Mouse (Mus musculus): ENCODE data around the gene Ntn5. TPM values are rescaled to one million over a fixed set of nuclear protein-coding genes. Genes with fewer than 3 reads are reported as not detected.

The Ntn5 gene
- polyA plus RNA-seq, 1 experiment from 2014 or later: 0.22 TPM

DNA sequence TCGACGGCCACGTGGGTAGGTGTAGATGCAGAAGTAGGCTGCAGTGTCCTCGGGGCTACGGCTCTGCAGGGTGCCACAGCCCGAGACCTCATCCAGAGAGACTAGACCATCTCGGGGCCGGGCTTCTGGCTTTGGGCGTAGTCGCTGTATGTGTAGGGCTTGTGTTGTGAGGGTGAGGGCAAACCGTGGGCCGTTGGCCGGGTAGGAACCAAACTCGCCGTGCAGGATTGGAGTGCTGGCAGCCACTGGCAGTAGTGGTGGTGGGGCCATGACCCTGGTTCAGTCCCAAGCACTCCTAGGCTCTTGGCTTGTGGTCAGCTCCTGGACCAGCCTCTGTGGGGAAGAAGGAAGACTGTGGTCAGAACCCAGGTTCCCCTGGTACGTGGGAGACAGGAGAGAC lies 29.6 kb downstream of the Ntn5 start:
- no peak for ATAC-seq (replicated peaks; ENCODE audit: extremely low read depth, insufficient read depth, low FRiP score)
- WGBS: 91% methylated on average over 16 of the region's 16 CpGs
- Histone ChIP-seq H3K27me3 (ENCODE audit: control insufficient read depth, insufficient read depth, low read length) (no peaks in the 10 kb centered on the region), H3K4me3 (ENCODE audit: low read length) (no peak overlapping the region), H3K27ac (ENCODE audit: low read length) (no peak overlapping the region), H3K4me2 (ENCODE audit: low read depth, low read length) (no peak overlapping the region), H3K4me1 (ENCODE audit: control insufficient read depth, insufficient read depth, low read length) (peaks cover 30% of the 10 kb centered on the region), H3K9me3 (replicated peaks; ENCODE audit: control insufficient read depth, low read length) (no peaks in the 10 kb centered on the region), H3K36me3 (ENCODE audit: control insufficient read depth, insufficient read depth) (peaks cover 24% of the 10 kb centered on the region), H3K9ac (ENCODE audit: low read length) (no peak overlapping the region)

DNA sequence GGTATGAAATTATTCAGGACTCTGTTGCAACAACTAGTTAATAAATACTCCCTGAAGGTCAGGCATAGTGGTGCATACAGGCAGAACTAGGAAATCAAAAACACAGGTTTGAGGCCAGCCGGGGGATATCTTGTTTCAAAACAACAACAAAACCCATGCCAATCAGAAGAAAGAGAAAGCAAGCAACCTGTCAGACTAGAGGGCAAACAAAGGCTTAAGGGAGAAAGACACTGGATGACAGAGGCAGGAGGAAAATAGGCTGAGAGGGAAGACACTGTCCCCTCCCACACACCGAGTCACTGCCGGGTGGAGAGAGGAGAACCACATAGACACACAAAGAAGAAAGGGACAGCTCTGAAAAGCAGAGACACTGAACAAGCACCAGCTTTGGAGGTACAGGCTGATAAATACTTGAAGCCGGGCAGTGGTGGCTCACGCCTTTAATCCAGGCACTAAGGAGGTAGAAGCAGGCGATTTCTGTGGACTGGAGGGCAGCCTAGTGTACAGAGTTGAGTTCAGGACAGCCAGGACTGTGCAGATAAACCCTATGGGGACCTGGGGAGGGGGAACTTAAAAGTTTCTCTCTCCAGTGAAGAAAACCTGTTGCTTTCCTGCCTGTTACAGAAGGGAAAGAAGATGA lies 30.2 kb downstream of the Ntn5 start:
- ATAC-seq (replicated peaks; ENCODE audit: extremely low read depth, insufficient read depth, low FRiP score): no peak
- WGBS: 80% methylated on average over 6 of the region's 6 CpGs
- Histone ChIP-seq H3K27me3 (ENCODE audit: control insufficient read depth, insufficient read depth, low read length) (no peaks in the 10 kb centered on the region), H3K27ac (ENCODE audit: low read length) (no peak overlapping the region), H3K9ac (ENCODE audit: low read length) (peak overlapping the region; percentile 84), H3K4me2 (ENCODE audit: low read depth, low read length) (peak overlapping the region; percentile 96), H3K4me3 (ENCODE audit: low read length) (peak overlapping the region; percentile 79), H3K9me3 (replicated peaks; ENCODE audit: control insufficient read depth, low read length) (no peaks in the 10 kb centered on the region), H3K4me1 (ENCODE audit: control insufficient read depth, insufficient read depth, low read length) (peaks cover 31% of the 10 kb centered on the region), H3K36me3 (ENCODE audit: control insufficient read depth, insufficient read depth) (peaks cover 24% of the 10 kb centered on the region)

DNA sequence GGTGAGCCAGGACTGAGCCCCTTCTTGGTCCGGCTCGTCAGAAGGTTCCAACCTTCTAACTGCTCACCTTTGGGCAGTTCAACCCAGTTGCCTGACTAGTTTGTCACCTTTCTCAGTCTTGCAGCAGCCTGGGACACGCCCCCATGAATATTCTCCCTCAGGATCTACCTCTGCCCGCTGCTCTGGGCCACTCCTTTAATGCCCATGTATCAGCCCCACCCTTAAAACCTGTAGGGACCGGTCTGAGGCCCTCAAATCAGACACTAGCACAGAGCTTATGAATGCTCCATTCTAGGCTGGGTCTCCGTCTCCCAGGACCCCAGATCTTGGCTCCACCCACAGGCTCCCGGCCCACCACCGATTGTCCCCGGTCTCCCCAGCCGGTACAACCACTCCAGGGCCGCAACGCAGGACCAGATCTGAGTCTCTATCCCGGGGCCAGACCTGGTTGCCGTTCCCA lies 30.8 kb downstream of the Ntn5 start:
- Histone ChIP-seq H3K36me3 (ENCODE audit: control insufficient read depth, insufficient read depth) (peaks cover 30% of the 10 kb centered on the region), H3K27ac (ENCODE audit: low read length) (peak overlapping the region; percentile 42), H3K4me2 (ENCODE audit: low read depth, low read length) (peak overlapping the region; percentile 96), H3K9ac (ENCODE audit: low read length) (peak overlapping the region; percentile 84), H3K4me1 (ENCODE audit: control insufficient read depth, insufficient read depth, low read length) (peaks cover 38% of the 10 kb centered on the region), H3K9me3 (replicated peaks; ENCODE audit: control insufficient read depth, low read length) (no peaks in the 10 kb centered on the region), H3K4me3 (ENCODE audit: low read length) (peak overlapping the region; percentile 79), H3K27me3 (ENCODE audit: control insufficient read depth, insufficient read depth, low read length) (no peaks in the 10 kb centered on the region)
- WGBS: 9% methylated on average over 14 of the region's 14 CpGs
- ATAC-seq (replicated peaks; ENCODE audit: extremely low read depth, insufficient read depth, low FRiP score): no peak

DNA sequence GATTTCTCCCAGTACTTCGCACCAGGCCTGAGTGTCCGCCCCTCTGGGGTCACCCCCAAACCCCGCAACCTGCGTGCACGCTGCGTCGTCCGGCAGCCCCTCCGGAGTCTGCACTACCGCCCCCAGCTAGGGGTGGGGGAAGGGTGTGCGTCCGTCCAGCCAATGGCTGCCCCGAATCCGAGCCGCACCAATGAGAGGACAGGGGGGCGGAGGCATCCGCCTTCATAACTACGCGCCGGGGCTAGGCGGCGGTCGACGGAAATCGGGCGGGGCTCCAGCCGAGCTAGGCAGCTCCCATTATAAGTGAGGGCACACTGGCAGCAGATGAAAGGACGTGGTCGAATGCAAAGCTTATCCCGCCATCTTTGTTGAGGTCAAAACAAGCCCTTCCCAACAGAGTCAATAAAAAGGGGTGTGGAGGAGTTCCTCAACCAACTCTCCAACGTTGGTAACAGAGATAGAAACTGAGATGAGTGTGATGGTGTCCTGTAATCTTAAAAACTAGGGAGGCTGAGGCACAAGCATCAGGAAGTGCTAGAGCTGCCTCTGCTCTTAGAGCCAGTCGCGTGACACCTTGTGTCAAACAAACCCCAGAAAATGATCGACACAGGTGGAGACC lies 31.4 kb downstream of the Ntn5 start, which contains the start of gene Rpl18:
Gene Rpl18, plus strand, starts transcription at position 368 of the 619 bp plus-strand sequence.
- no peaks in the 10 kb centered on the region for H3K9me3 ChIP-seq (replicated peaks; ENCODE audit: control insufficient read depth, low read length)
- H3K4me2 ChIP-seq (ENCODE audit: low read depth, low read length): peak within 1 kb of the TSS; percentile 96
- H3K36me3 ChIP-seq (ENCODE audit: control insufficient read depth, insufficient read depth): peaks cover 35% of the 10 kb centered on the region
- no peaks in the 10 kb centered on the region for H3K27me3 ChIP-seq (ENCODE audit: control insufficient read depth, insufficient read depth, low read length)
- peak; percentile 86 for ATAC-seq (replicated peaks; ENCODE audit: extremely low read depth, insufficient read depth, low FRiP score)
- H3K4me3 ChIP-seq (ENCODE audit: low read length): peak within 1 kb of the TSS; percentile 79
- H3K4me1 ChIP-seq (ENCODE audit: control insufficient read depth, insufficient read depth, low read length): peaks cover 40% of the 10 kb centered on the region
- 7% methylated on average over 34 of the region's 34 CpGs for WGBS
- peak within 1 kb of the TSS; percentile 42 for H3K27ac ChIP-seq (ENCODE audit: low read length)
- H3K9ac ChIP-seq (ENCODE audit: low read length): peak within 1 kb of the TSS; percentile 94

DNA sequence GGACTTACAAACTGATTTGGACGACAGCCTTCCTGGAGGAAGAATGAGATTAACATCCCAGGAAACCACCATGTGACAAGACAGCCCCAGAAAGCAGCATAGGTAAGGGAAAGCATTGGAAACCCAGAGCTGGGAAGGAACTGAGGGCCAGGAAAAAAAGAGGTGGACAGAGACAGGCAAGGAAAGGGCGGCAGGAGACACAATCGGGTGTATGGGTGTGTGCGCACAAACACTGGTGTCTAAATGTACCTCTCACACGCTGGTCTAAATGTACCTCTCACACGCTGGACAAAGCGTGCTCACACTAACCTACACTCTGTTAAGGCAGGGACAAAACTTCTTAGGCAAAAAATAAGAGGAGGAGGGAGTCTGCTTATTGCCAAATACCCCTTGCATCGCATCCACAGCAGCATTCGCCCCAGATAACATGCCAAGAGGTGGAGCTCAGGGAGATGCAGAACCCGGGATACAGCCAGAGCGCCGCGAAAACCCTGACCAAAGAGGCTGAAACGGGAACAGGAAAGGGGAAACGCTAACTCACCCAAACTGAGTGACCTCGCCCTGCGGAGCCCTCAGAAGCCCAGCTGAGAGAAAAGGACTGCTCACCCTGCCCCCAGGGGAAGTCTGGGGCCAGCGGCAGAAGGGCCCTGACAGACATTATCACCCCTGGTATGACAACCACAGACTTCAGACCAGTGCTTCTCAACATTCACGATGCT lies 32.1 kb downstream of the Ntn5 start:
- Histone ChIP-seq H3K4me2 (ENCODE audit: low read depth, low read length) (peak overlapping the region; percentile 96), H3K4me1 (ENCODE audit: control insufficient read depth, insufficient read depth, low read length) (peaks cover 40% of the 10 kb centered on the region), H3K9ac (ENCODE audit: low read length) (peak overlapping the region; percentile 94), H3K36me3 (ENCODE audit: control insufficient read depth, insufficient read depth) (peaks cover 34% of the 10 kb centered on the region), H3K9me3 (replicated peaks; ENCODE audit: control insufficient read depth, low read length) (no peaks in the 10 kb centered on the region), H3K27ac (ENCODE audit: low read length) (peak overlapping the region; percentile 33; the same call in 1 of the 2 replicates), H3K27me3 (ENCODE audit: control insufficient read depth, insufficient read depth, low read length) (no peaks in the 10 kb centered on the region), H3K4me3 (ENCODE audit: low read length) (peak overlapping the region; percentile 79)
- no peak for ATAC-seq (replicated peaks; ENCODE audit: extremely low read depth, insufficient read depth, low FRiP score)
- WGBS: 79% methylated on average over 19 of the region's 19 CpGs

DNA sequence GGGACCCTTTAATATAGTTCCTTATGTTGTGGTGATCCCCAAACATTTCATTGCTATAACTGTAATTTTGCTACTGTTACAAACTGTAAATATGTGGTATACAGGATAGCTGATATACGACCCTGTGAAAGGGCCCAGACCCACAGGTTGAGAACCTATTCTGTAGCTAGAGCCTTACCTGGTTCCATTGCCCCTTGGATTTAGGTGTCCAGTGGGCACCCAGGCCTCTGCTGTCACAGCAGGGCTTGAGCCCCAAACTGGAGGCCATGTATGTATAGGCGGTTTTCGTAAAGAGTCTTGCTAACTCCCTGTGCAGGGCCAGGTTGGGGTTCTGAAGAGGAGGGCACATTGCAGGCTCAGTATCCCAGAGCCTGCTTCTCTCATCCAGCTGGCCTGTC lies 32.6 kb downstream of the Ntn5 start:
- Histone ChIP-seq H3K4me1 (ENCODE audit: control insufficient read depth, insufficient read depth, low read length) (peaks cover 40% of the 10 kb centered on the region), H3K36me3 (ENCODE audit: control insufficient read depth, insufficient read depth) (peaks cover 31% of the 10 kb centered on the region), H3K4me3 (ENCODE audit: low read length) (peak overlapping the region; percentile 94; the same call in 1 of the 2 replicates), H3K9ac (ENCODE audit: low read length) (peak overlapping the region; percentile 94), H3K9me3 (replicated peaks; ENCODE audit: control insufficient read depth, low read length) (no peaks in the 10 kb centered on the region), H3K27ac (ENCODE audit: low read length) (no peak overlapping the region), H3K4me2 (ENCODE audit: low read depth, low read length) (peak overlapping the region; percentile 96), H3K27me3 (ENCODE audit: control insufficient read depth, insufficient read depth, low read length) (no peaks in the 10 kb centered on the region)
- ATAC-seq (replicated peaks; ENCODE audit: extremely low read depth, insufficient read depth, low FRiP score): no peak
- WGBS: 93% methylated on average over 3 of the region's 3 CpGs

DNA sequence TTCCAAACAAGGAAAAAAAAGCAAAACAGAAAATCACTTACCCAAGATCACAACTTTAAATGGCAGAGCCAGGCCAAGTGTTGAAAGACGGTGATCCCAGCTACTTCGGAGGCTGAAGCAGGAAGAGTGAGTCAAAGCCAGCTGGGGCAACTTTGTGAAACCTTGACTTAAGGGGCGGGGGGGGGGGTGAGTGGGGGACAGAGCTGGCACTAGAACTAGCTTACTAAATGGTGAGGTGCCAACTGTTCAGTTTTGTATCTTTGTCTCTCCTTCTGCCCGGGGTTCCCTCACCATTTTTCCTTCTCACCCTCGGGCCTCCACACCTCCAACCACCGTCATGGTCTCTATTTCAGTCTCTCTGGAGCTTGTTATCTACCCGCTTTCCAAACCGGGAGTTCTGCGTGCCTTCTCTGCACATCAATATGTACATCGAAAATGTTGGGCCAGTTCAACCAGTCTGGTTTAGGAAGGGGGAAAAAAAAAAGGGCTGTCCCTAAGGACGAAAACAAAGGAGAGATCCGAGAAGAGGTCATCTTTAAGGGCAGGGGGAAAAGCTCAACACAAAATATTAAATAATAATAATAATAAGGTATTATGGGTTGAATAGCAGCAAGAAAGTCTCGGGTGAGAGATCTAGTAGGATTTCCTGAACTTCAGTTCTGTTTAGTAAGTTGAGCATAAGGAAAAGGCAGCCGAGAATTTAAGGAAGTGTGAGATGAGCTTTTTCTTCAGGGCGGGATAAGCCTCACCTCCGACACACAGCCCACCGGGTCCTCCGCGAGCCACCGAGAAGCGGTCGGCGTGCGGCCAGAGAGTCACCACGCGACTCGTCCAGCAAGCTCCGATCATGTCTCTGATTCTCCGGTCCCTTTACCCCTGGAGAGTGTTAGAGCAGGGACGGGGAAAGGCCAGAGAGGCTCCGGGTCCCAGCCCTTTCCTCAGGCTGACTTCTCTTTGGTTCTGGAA lies 33.4 kb downstream of the Ntn5 start:
- Histone ChIP-seq H3K4me3 (ENCODE audit: low read length) (peak overlapping the region; percentile 94), H3K9me3 (replicated peaks; ENCODE audit: control insufficient read depth, low read length) (no peaks in the 10 kb centered on the region), H3K9ac (ENCODE audit: low read length) (peak overlapping the region; percentile 94), H3K4me1 (ENCODE audit: control insufficient read depth, insufficient read depth, low read length) (peaks cover 40% of the 10 kb centered on the region), H3K27ac (ENCODE audit: low read length) (peak overlapping the region; percentile 93), H3K27me3 (ENCODE audit: control insufficient read depth, insufficient read depth, low read length) (no peaks in the 10 kb centered on the region), H3K4me2 (ENCODE audit: low read depth, low read length) (peak overlapping the region; percentile 96), H3K36me3 (ENCODE audit: control insufficient read depth, insufficient read depth) (peaks cover 31% of the 10 kb centered on the region)
- 7% methylated on average over 31 of the region's 31 CpGs for WGBS
- ATAC-seq (replicated peaks; ENCODE audit: extremely low read depth, insufficient read depth, low FRiP score): peak; percentile 8

DNA sequence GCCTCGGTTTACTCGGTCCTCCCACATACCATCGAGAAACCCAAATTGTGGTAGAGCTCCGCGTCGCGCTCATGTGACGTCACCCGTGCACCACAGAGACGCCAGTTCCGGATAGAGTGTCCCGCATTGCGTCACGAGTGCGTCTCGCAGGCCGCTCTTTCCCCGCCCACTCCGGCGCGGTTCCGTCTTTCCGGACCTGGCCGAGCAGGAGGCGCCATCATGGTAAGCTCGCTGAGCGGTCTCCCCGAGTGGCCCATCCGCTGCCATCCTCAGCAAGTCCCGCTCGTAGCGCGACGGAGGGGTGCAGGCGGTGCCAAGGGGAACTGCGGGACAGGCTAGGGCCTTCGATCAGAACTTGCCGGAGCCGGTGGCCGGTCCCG lies 34.1 kb downstream of the Ntn5 start, which contains the start of gene Sphk2:
Gene Sphk2, minus strand, starts transcription at position 85 of the 380 bp plus-strand sequence.
- under 1% methylated on average over 41 of the region's 41 CpGs for WGBS
- Histone ChIP-seq H3K4me2 (ENCODE audit: low read depth, low read length) (peak within 1 kb of the TSS; percentile 96), H3K27me3 (ENCODE audit: control insufficient read depth, insufficient read depth, low read length) (no peaks in the 10 kb centered on the region), H3K9me3 (replicated peaks; ENCODE audit: control insufficient read depth, low read length) (no peaks in the 10 kb centered on the region), H3K27ac (ENCODE audit: low read length) (peak within 1 kb of the TSS; percentile 93), H3K36me3 (ENCODE audit: control insufficient read depth, insufficient read depth) (peaks cover 25% of the 10 kb centered on the region), H3K4me3 (ENCODE audit: low read length) (peak within 1 kb of the TSS; percentile 94), H3K9ac (ENCODE audit: low read length) (peak within 1 kb of the TSS; percentile 99), H3K4me1 (ENCODE audit: control insufficient read depth, insufficient read depth, low read length) (peaks cover 40% of the 10 kb centered on the region)
- peak; percentile 74 for ATAC-seq (replicated peaks; ENCODE audit: extremely low read depth, insufficient read depth, low FRiP score)
